Mouse (Mus musculus) neural tube, embryonic 13.5 days (tissue): ENCODE data around the gene Rreb1. TPM values are rescaled to one million over a fixed set of nuclear protein-coding genes. Genes with fewer than 3 reads are reported as not detected.
A peak's percentile ranks its signal among the peaks of the same experiment; 100 is the strongest.
"Not testable (repeated sequence)": the region's sequence is repeated elsewhere in the genome, so short reads cannot be mapped to it uniquely, and the experiment has no call there.

Source experiments
- ATAC-seq: fragments of 200-750 bp; cut with Nextera tagmentation; 2 replicates; pipeline ENCODE4 v1.8.0; 2017; ENCODE audit warnings: low read depth, mild to moderate bottlenecking, moderate TSS enrichment, moderate library complexity
- H3K27ac ChIP-seq: fragments of 300-500 bp; sonication (generic); replicated peaks from 2 replicates; pipeline ENCODE4 v1.5.1; 2015; ENCODE audit warnings: moderate library complexity, mild to moderate bottlenecking, inconsistent platforms
- H3K27me3 ChIP-seq: fragments of 300-500 bp; sonication (generic); 2 replicates; pipeline ENCODE4 v1.6.1; 2015; ENCODE audit warnings: mild to moderate bottlenecking, inconsistent platforms
- H3K36me3 ChIP-seq: fragments of 300-500 bp; sonication (generic); 2 replicates; pipeline ENCODE4 v1.6.1; 2015; ENCODE audit warnings: mild to moderate bottlenecking, inconsistent platforms
- H3K4me1 ChIP-seq: fragments of 300-500 bp; sonication (generic); replicated peaks from 2 replicates; pipeline ENCODE4 v1.6.1; 2015; ENCODE audit warnings: inconsistent platforms
- H3K4me2 ChIP-seq: fragments of 300-500 bp; sonication (generic); 2 replicates; pipeline ENCODE4 v1.6.1; 2015; ENCODE audit warnings: inconsistent platforms, mild to moderate bottlenecking, moderate library complexity
- H3K4me3 ChIP-seq: fragments of 300-500 bp; sonication (generic); 2 replicates; pipeline ENCODE4 v1.5.1; 2015; ENCODE audit warnings: mild to moderate bottlenecking, inconsistent platforms
- H3K9ac ChIP-seq: fragments of 300-500 bp; sonication (generic); 2 replicates; pipeline ENCODE4 v1.6.1; 2015; ENCODE audit warnings: moderate library complexity, mild to moderate bottlenecking, inconsistent platforms
- H3K9me3 ChIP-seq: fragments of 300-500 bp; sonication (generic); 2 replicates; pipeline ENCODE4 v1.6.1; 2016; ENCODE audit warnings: inconsistent platforms
- WGBS: fragments of 180-500 bp; shearing (Covaris S2); methylation state at CpG from one replicate; pipeline ENCODE4 v1.1.7; 2015; 5-methylcytosine and 5-hydroxymethylcytosine counted together
- polyA plus RNA-seq: library from polyadenylated mRNA; unstranded; fragments of >200 nt; fragmentation: Nextera tagmentation; extraction: Ambion mirVana; gene quantifications from 2 replicates; pipeline ENCODE4 v1.2.1, GENCODE M21; 2015

The Rreb1 gene
- polyA plus RNA-seq, 1 experiment from 2014 or later: 2.7 TPM

DNA sequence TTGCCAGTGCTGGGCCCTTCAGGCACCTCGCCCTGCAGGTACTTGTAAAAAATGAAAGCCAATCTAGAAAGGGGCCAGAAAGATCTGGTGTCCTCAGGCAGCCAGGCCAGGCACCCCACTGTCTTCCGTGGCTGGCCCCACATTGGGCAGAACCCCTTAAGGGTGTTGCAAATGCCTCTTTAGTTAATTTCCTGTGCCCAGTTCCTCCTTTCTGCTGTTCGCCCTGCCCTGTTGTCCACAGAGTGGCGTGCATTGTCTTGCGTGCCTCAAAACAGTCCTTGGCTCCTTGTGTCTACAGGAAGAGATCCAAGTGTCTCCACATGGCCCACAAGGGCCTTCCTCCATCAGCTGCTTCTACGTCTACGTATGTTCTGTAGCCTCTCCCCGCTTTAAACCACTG lies 55.3 kb downstream of the Rreb1 start:
- no peak overlapping the region for H3K4me2 ChIP-seq
- no peak overlapping the region for H3K27ac ChIP-seq
- H3K9ac ChIP-seq: no peak overlapping the region
- no peak overlapping the region for H3K4me3 ChIP-seq
- ATAC-seq: no peak
- H3K36me3 ChIP-seq: no peaks in the 10 kb centered on the region
- peaks cover 24% of the 10 kb centered on the region for H3K27me3 ChIP-seq
- WGBS: 75% methylated on average over 8 of the region's 8 CpGs
- no peaks in the 10 kb centered on the region for H3K9me3 ChIP-seq
- peaks cover 21% of the 10 kb centered on the region for H3K4me1 ChIP-seq

DNA sequence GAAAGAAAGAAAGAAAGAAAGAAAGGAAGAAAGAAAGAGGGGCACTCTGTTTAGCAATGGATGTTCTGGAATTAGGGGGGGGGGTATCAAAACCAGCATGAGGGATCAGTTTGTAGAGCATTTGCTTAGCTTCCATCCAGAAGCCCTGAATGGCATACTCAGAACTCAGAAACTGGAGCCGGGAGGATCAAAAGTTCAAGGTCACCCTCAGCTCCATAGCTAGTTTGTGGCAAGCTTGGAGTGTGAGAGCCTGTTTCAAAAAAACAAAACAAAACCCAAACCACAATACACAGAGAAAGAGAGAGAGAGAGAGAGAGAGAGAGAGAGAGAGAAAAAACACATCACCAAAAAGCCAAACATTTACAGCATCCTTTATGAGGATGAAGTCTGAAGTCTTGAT lies 57.1 kb downstream of the Rreb1 start:
- 90% methylated on average over 1 of the region's 1 CpGs for WGBS
- H3K4me2 ChIP-seq: no peak overlapping the region
- peaks cover 10% of the 10 kb centered on the region; the same call in 1 of the 2 replicates for H3K27me3 ChIP-seq
- H3K27ac ChIP-seq: no peak overlapping the region
- no peak for ATAC-seq
- peaks cover 13% of the 10 kb centered on the region for H3K4me1 ChIP-seq
- H3K36me3 ChIP-seq: no peaks in the 10 kb centered on the region
- H3K9ac ChIP-seq: no peak overlapping the region
- H3K4me3 ChIP-seq: no peak overlapping the region
- no peaks in the 10 kb centered on the region for H3K9me3 ChIP-seq

GRCm38 (mm10) chr13:37835811-37836210 lies 57.6 kb downstream of the Rreb1 start:
- peaks cover 11% of the 10 kb centered on the region for H3K4me1 ChIP-seq
- not testable (repeated sequence) for H3K27me3 ChIP-seq, ATAC-seq, H3K4me2 ChIP-seq, H3K9ac ChIP-seq, H3K9me3 ChIP-seq, H3K36me3 ChIP-seq, H3K27ac ChIP-seq, H3K4me3 ChIP-seq
- 91% methylated on average over 9 of the region's 9 CpGs for WGBS

DNA sequence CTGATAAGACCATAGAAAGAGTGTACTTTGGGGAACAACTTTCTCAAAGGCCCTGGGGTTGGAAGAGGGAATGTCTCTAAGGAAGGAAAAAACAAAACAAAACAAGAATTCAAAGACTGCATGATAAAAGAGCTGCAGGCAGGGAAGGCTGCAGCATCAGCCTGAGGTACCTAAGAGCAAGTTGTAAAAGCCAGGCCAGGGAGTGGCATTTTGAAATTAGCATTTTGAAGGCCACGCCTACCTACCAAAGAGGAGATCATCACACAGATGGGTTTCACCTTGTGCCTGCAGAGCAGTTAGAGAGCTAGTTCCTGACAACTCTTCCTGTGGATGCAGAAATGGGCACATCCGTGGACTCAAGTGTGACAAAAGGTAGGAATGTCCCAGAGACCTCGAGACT lies 59.2 kb downstream of the Rreb1 start:
- Histone ChIP-seq H3K9me3 (no peaks in the 10 kb centered on the region), H3K4me3 (no peak overlapping the region), H3K9ac (no peak overlapping the region), H3K4me2 (no peak overlapping the region), H3K36me3 (no peaks in the 10 kb centered on the region), H3K27ac (no peak overlapping the region), H3K27me3 (peaks cover 5% of the 10 kb centered on the region; the same call in 1 of the 2 replicates), H3K4me1 (no peaks in the 10 kb centered on the region)
- WGBS: 58% methylated on average over 3 of the region's 3 CpGs
- no peak for ATAC-seq

DNA sequence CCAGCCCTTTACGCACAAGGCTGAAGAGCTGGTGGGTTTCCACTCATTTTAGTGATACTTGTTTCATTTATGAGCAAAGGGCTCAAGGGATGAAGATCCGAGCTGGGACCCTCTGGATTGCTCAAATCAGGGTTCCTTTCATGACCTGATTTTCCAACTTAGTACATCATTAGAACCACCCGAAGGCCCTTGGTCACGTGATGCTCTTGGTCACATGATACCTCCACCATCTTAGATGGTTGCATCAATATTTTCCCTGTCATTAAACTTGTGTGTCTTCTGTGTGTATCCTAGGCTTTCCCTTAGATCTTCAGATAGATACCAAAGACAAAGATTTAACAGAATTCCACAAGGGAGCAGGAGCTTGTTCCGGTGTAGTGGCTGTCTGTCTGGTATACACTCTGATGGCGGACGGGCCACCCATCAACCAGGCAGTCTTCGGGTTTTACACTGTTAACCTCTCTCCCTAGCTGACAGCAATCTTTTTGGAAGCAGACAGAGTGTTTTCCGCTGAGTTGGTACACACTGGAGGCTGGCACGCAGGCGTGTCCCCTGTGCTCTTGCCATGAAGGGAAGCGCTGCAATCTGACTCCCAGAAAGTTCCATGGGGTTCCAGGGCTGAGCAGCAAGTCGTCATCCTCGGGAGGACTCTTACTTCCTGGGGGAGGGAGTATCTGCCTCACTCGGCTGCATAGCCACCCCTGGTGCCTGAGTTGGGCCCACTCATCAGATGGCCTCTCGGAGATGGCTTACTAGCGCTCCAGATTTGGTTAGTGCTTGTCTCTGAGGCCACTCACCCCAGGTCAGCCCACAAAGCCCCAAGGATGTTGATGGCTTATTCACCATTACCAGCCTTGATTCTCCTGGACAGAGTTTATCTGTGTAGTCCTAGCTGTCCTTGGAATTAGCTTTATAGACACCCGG lies 60.3 kb downstream of the Rreb1 start:
- 0 out of 2 replicates have a peak, but pooled peaks cover under 1% of the 10 kb centered on the region for H3K27me3 ChIP-seq
- no peaks in the 10 kb centered on the region for H3K4me1 ChIP-seq
- no peak overlapping the region for H3K9ac ChIP-seq
- H3K36me3 ChIP-seq: no peaks in the 10 kb centered on the region
- H3K4me2 ChIP-seq: no peak overlapping the region
- H3K9me3 ChIP-seq: no peaks in the 10 kb centered on the region
- H3K4me3 ChIP-seq: no peak overlapping the region
- ATAC-seq: no peak
- H3K27ac ChIP-seq: no peak overlapping the region
- WGBS: 93% methylated on average over 18 of the region's 18 CpGs

- no peak for ATAC-seq
- Histone ChIP-seq H3K27ac (no peak overlapping the region), H3K36me3 (no peaks in the 10 kb centered on the region), H3K4me1 (0 out of 2 replicates have a peak, but pooled peaks cover 9% of the 10 kb centered on the region), H3K27me3 (no peaks in the 10 kb centered on the region), H3K4me2 (no peak overlapping the region), H3K9me3 (no peaks in the 10 kb centered on the region), H3K9ac (no peak overlapping the region), H3K4me3 (no peak overlapping the region)
- 83% methylated on average over 7 of the region's 7 CpGs for WGBS
Observed at GRCm38 (mm10) chr13:37843241-37843640, 65.0 kb downstream of the Rreb1 start.

GRCm38 (mm10) chr13:37843844-37844243 lies 65.6 kb downstream of the Rreb1 start:
- Histone ChIP-seq H3K9ac (no peak overlapping the region), H3K4me2 (no peak overlapping the region), H3K36me3 (no peaks in the 10 kb centered on the region), H3K4me1 (0 out of 2 replicates have a peak, but pooled peaks cover 9% of the 10 kb centered on the region), H3K9me3 (no peaks in the 10 kb centered on the region), H3K27me3 (no peaks in the 10 kb centered on the region), H3K27ac (no peak overlapping the region), H3K4me3 (no peak overlapping the region)
- no peak for ATAC-seq
- WGBS: 83% methylated on average over 10 of the region's 10 CpGs

- H3K9me3 ChIP-seq: no peaks in the 10 kb centered on the region
- 61% methylated on average over 3 of the region's 3 CpGs for WGBS
- no peak overlapping the region for H3K4me3 ChIP-seq
- no peak for ATAC-seq
- no peak overlapping the region for H3K9ac ChIP-seq
- H3K27ac ChIP-seq: no peak overlapping the region
- no peaks in the 10 kb centered on the region for H3K36me3 ChIP-seq
- 0 out of 2 replicates have a peak, but pooled peaks cover 9% of the 10 kb centered on the region for H3K4me1 ChIP-seq
- no peaks in the 10 kb centered on the region for H3K27me3 ChIP-seq
- no peak overlapping the region for H3K4me2 ChIP-seq
Observed at GRCm38 (mm10) chr13:37845156-37845555, 67.0 kb downstream of the Rreb1 start.

DNA sequence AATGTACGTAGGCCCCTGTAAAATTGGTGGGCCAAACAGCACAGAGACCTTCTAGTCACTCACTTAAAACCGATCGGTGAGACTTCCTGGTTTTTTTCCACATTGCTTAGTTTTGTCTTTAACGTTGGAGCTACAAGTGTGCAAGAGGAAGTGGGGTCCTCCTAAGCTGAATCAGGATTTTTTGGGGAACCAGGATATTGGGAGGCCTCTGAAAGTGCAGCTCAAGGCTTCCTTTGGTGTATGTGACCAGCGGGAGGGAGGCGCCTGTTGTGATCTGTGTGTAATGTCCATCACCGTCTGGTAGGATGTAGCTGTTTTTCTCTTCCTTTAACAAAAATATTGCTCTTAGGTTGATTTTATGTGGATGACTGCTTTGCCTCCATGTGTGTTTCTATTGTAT lies 67.4 kb downstream of the Rreb1 start:
- 75% methylated on average over 7 of the region's 7 CpGs for WGBS
- Histone ChIP-seq H3K27me3 (no peaks in the 10 kb centered on the region), H3K4me2 (no peak overlapping the region), H3K4me3 (no peak overlapping the region), H3K36me3 (no peaks in the 10 kb centered on the region), H3K9me3 (no peaks in the 10 kb centered on the region), H3K4me1 (0 out of 2 replicates have a peak, but pooled peaks cover 9% of the 10 kb centered on the region), H3K27ac (no peak overlapping the region), H3K9ac (no peak overlapping the region)
- ATAC-seq: no peak

DNA sequence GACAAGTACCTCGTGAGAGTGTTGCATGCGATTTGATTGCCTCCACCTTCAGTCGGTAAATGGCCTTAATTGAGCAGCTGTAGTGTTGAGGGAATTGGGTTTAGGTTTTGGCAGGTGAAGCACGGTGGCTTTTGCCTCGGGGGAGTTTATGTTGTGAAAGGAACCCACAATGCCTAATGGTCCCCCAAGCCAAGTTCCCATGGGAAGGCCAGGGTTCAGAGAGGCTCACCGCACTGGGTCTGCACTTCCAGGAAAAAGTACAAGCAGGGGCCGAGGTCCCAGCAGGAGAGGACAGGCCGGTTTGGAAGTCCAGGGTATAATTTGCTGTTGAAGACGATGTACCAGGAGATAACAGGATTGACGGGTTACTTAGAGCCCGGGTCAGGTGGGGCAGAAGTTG lies 68.3 kb downstream of the Rreb1 start:
- Histone ChIP-seq H3K4me1 (0 out of 2 replicates have a peak, but pooled peaks cover 9% of the 10 kb centered on the region), H3K36me3 (no peaks in the 10 kb centered on the region), H3K4me3 (no peak overlapping the region), H3K4me2 (no peak overlapping the region), H3K27ac (no peak overlapping the region), H3K9ac (no peak overlapping the region), H3K27me3 (no peaks in the 10 kb centered on the region), H3K9me3 (no peaks in the 10 kb centered on the region)
- 79% methylated on average over 11 of the region's 11 CpGs for WGBS
- ATAC-seq: no peak

DNA sequence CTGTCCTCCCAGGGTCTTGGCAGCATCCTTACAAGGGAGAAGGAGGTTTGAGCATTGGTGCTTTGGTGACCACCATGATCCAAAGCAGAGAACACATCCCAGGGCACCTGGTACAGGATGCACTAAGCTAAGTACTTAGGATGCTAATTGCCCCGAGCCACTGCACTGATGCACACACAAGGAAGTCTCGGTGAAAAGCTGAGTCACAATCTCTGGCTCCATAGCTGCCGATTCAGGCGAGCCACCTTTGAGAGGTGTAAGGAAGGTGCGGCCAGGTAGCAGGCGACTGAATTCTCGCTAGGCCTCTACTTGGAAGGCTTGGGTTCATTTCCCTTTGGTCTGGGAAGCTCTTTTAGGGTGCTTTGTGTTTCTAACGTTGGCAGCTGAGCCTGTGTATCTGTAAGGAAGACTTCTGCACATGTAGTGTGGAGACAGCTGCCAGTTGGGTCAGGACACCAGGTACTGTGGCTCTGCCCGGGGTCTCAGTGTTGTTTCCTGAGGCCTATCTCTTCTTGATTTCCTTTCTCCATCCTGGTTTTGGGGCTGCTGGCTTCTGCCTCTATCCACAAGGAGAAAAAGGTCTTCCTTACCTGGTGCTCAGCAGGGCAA lies 68.9 kb downstream of the Rreb1 start:
- Histone ChIP-seq H3K4me1 (0 out of 2 replicates have a peak, but pooled peaks cover 9% of the 10 kb centered on the region), H3K27ac (no peak overlapping the region), H3K4me2 (no peak overlapping the region), H3K9ac (0 out of 2 replicates have a peak overlapping the region, but pooled peaks have one; percentile 17), H3K4me3 (no peak overlapping the region), H3K27me3 (no peaks in the 10 kb centered on the region), H3K36me3 (no peaks in the 10 kb centered on the region), H3K9me3 (no peaks in the 10 kb centered on the region)
- no peak for ATAC-seq
- 79% methylated on average over 9 of the region's 9 CpGs for WGBS

- no peak for ATAC-seq
- Histone ChIP-seq H3K4me1 (0 out of 2 replicates have a peak, but pooled peaks cover 9% of the 10 kb centered on the region), H3K27ac (no peak overlapping the region), H3K27me3 (no peaks in the 10 kb centered on the region), H3K4me2 (no peak overlapping the region), H3K9me3 (no peaks in the 10 kb centered on the region), H3K4me3 (no peak overlapping the region), H3K36me3 (no peaks in the 10 kb centered on the region), H3K9ac (0 out of 2 replicates have a peak overlapping the region, but pooled peaks have one; percentile 17)
- WGBS: 78% methylated on average over 16 of the region's 17 CpGs
Observed at GRCm38 (mm10) chr13:37847601-37848358, 69.6 kb downstream of the Rreb1 start.
